Mouse (Mus musculus): ENCODE results near the gene Atg9b.
A peak's percentile ranks its signal among the peaks of the same experiment; 100 is the strongest.
"Not testable (repeated sequence)": the region's sequence is repeated elsewhere in the genome, so short reads cannot be mapped to it uniquely, and the experiment has no call there.

The Atg9b gene

DNA sequence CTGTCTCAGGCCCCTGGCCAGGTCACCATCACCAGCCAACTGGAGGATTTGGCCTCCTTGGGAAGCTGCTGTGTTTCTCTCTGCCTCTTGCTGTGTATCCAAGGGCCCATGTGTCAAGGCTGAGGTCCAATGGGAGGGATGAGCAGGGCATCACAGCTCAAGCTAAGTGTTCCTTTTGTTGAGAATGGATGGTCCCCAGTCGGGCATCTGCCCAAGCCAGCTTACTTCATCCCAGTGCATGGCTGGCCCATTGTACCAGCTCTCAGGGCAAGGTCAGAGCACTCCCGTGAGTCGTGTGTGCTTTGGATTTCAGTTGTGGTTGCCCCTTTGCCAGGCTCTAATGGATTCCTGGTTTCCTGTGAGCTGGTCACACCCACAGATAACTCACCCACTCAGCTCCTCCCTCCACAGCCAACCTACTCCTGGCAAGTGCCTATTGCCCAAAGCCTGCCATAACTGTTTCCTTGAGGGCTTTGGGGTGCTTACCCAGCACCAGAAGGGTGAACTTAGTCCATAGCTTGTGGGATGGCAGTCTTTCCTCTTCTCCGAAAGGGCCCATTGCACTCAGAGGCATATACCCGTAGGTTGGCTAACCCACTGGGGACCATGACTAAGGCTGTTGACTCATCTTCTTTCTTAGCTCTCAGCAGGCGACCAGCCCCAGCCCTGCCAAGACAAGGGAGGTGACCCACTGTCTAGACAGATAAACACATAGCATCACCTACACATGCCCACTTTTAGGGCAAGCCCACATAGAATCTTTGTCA, 12.8 kb upstream of the Atg9b start:
- DNase-seq (ENCODE audit: low read depth), result no peak

GRCm38 (mm10) chr5:24401969-24402368, 10.0 kb upstream of the Atg9b start:
- DNase-seq (ENCODE audit: low read depth), result no peak

DNA sequence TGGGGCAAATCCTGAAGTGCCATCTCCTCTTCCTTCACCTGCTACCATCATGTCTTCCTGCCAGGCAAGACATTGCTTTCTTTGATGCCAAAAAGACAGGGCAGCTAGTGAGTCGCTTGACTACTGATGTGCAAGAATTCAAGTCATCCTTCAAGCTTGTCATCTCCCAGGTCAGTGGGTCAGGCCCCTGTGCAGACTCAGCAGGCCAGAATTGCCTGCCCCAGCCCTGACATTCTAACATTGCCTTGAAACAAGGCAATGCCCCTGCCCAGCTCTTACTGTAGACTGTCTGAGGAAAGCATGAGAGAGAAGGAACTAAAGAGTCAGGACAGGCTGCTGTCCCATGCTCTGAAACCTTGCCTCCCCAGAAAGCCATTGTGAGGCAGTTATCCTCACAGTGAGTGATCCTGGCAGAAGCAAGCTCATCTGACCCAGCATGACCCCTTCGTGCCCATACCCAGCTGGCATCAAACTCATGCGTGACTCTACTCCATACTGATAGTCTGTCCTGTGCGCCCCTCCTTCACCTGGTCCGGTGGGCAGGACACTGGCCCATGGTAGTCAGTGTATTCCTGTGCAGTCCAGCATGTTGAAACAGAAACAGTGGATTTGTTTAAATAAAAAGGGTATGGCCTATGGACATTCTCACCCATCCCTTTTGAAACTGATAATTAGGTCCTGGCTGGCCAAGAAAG, 9.1 kb upstream of the Atg9b start:
- DNase-seq (ENCODE audit: low read depth), result no peak

DNA sequence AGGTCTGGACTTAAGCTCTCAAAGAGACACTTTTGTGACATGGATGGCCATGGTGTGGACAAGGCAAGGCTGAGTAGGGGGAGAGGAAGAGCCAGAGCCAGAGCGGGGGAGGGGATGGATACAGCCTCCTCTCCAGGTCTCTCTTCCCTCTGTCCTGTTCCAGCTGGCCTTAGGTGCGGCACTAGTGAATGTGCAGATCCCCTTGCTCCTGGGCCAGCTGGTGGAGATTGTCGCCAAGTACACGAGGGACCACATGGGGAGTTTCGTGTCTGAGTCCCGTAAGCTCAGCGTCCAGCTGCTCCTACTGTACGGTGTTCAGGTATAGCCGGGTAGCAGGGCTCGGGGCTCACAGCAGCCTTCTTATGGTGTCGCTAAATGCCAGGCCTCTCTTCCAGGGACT, 8.4 kb upstream of the Atg9b start:
- DNase-seq (ENCODE audit: low read depth), result no peak

- DNase-seq (ENCODE audit: low read depth), result no peak
Measured at GRCm38 (mm10) chr5:24399686-24400085, 7.7 kb upstream of the Atg9b start.

DNA sequence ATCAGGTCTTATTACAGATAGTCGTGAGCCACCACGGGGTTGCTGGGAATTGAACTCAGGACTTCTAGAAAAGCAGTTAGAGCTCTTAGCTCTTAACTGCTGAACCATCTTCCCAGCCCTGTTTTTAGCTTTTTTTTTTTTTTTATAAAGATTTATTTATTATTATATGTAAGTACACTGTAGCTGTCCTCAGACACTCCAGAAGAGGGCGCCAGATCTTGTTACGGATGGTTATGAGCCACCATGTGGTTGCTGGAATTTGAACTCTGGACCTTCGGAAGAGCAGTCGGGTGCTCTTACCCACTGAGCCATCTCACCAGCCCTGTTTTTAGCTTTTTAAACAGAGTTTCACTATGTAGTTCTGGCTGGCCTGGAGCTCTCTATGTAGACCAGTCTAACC, 4.3 kb upstream of the Atg9b start:
- not testable (repeated sequence) for DNase-seq (ENCODE audit: low read depth)

GRCm38 (mm10) chr5:24394165-24394894, 2.4 kb upstream of the Atg9b start:
- DNase-seq (ENCODE audit: low read depth), result peak; percentile 95

GRCm38 (mm10) chr5:24393392-24393997, 1.6 kb upstream of the Atg9b start, which contains the start of gene Abcb8:
Gene Abcb8, plus strand, starts transcription at chr5:24393663.
- peak; percentile 85 for DNase-seq (ENCODE audit: low read depth)

DNA sequence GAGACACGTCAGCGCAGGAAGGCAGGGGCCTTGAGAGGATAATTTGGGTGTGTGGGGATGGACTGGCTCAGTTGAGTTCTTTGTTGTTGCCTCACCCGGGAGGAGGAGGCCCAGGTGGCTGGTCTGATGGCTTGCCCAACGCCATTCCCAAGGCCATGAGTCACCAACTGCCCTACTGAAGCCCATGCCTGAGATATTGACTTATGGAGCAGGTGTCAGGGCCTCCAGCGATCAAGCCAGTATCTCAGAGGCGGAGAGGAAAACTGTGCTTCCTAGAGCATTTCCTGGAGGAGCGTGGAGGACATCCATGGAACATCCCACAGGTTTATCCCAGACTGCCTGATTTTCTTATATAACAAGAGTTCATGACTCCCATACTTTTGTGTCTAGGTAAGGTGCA, 781 bp upstream of the Atg9b start:
- no peak for DNase-seq (ENCODE audit: low read depth)

- no peak for DNase-seq (ENCODE audit: low read depth)
Measured at GRCm38 (mm10) chr5:24389658-24390020, 2.3 kb downstream of the Atg9b start.

DNA sequence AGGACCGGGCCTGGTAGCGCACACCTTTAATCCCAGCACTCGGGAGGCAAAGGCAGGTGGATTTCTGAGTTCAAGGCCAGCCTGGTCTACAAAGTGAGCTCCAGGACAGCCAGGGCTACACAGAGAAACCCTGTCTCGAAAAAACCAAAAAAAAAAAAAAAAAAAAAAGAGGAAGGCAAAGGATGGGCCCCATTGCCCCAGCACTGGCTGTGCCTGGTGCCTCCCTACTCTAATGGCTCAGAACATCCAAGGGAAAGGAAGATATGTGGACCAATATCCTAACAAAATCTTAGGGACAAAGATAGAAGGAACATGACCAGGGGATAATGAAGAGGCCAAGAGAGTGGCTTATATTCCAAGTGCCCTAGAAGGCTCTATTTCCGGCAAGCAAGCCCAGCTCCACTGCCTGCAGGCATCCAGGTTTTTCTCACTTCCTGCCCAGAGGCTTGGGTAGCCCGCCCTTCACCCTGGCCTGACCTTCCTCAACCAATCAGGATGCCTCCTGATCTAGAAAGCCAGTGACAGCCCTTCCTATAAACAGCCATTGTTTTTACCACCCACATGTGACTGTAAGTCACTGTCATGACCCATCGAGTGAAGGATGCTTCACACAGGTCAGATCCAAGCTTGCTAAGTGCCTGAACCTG, 2.8 kb downstream of the Atg9b start:
- DNase-seq (ENCODE audit: low read depth), result no peak

GRCm38 (mm10) chr5:24388246-24388915, 3.6 kb downstream of the Atg9b start:
- no peak for DNase-seq (ENCODE audit: low read depth)

DNA sequence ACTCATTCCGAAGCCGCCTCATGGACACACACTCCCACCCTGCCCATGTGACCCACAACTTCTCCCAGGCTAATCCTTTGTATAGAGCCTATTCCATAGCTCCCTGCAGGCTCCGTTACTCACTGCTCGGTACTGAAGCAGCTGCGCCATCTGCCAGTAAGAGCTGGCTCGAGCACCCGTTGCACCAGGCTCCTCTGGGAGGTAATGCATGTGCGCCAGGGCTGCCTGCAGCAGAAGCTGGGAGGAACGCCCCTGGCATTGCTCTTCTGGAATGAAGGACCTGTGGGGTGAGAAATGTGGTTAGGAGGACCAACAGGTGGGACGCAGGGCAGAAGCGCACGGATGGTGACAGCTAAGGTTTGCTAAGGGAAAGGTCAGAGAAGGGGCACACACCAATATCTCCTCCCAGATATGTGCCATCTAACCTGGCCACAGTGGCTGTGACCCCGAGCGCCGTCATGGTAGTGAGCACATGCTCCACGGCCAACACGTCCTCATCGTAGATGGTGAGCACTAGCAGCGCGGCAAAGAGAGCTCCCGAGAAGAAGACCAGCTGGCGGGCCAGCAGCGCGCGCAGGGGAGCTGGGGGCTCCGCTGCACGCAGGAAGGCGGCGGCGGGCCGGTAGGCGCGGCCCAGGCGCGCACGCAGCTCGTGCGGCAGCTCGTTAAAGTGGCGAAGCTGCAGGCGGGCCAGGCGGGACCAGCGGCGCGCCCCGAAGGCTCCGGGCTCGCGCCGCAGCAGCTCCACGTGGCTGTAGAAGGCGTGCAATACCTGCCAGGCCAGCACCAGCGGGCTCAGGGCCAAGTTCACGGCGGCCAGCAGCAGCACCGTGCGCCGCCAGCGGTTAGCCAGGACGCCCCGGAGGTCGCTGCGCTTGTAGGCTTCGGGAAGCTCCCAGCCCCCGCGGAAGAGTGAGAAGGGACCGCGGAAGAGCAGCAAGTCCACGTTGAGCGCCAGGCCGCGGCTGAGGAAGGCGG, 4.4 kb downstream of the Atg9b start:
- no peak for DNase-seq (ENCODE audit: low read depth)

DNA sequence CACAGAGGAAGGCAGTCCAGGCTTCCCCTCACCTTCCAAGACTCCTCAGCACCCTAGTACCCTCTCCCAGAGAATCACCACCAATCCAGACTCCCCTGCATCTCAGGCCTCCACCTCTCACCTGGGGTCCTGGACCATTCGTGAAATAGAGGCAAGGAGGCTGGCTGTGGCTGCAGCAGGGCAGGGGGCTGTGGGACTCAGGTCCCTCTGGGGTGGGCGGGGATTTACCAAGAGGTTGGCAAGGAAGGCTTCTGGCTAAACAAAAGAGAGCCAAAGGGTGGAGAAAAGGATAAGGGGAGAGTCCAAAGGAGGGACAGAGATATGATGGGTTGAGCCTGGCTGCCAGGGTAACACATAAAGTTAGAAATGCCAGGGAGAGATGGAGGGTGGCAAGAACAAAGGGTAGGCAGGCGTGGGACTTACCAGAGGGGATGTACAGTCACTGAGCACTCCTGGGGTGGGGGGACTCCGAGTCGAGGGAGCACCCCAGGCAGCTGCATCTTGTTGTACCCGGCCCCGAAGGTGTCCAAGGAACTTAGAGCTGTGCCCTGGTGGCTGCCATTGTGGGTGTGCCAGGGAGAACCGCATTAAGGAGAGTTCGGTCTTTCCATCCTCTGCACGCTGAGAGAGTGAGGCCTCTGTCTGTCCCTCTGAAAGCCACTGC, 5.9 kb downstream of the Atg9b start:
- no peak for DNase-seq (ENCODE audit: low read depth)

- no peak for DNase-seq (ENCODE audit: low read depth)
Measured at GRCm38 (mm10) chr5:24385374-24385773, 6.6 kb downstream of the Atg9b start.

GRCm38 (mm10) chr5:24384407-24384806, 7.5 kb downstream of the Atg9b start:
- no peak for DNase-seq (ENCODE audit: low read depth)

GRCm38 (mm10) chr5:24383026-24383859, 8.7 kb downstream of the Atg9b start:
- DNase-seq (ENCODE audit: low read depth), result peak; percentile 90

GRCm38 (mm10) chr5:24381988-24382387, 10.0 kb downstream of the Atg9b start:
- no peak for DNase-seq (ENCODE audit: low read depth)

- DNase-seq (ENCODE audit: low read depth), result no peak
Measured at GRCm38 (mm10) chr5:24381486-24381885, 10.5 kb downstream of the Atg9b start.
